Mouse (Mus musculus) heart, embryonic 16.5 days (tissue): ENCODE results near the gene Tbxas1. TPM values are rescaled to one million over a fixed set of nuclear protein-coding genes. Genes with fewer than 3 reads are reported as not detected.

Experiments
- ATAC-seq: fragments of 200-750 bp; cut with Nextera tagmentation; replicated peaks from 2 replicates; pipeline ENCODE4 v1.8.0; 2017; ENCODE audit warnings: moderate number of reproducible peaks; ENCODE audit not compliant: insufficient read depth, low FRiP score; ENCODE audit errors: extremely low read depth
- H3K27ac ChIP-seq: fragments of 300-500 bp; sonication (generic); 2 replicates; pipeline ENCODE4 v1.5.1; 2014; ENCODE audit warnings: mild to moderate bottlenecking, low read length, control low read depth, moderate library complexity
- H3K27me3 ChIP-seq: fragments of 300-500 bp; sonication (generic); 2 replicates; pipeline ENCODE4 v1.6.1; 2014; ENCODE audit warnings: low read length, mixed read lengths; ENCODE audit not compliant: control insufficient read depth, insufficient read depth
- H3K36me3 ChIP-seq: fragments of 300-500 bp; sonication (generic); 2 replicates; pipeline ENCODE4 v1.6.1; 2014; ENCODE audit not compliant: control insufficient read depth, insufficient read depth
- H3K4me1 ChIP-seq: fragments of 300-500 bp; sonication (generic); 2 replicates; pipeline ENCODE4 v1.6.1; 2014; ENCODE audit warnings: low read length, mixed read lengths; ENCODE audit not compliant: control insufficient read depth, insufficient read depth
- H3K4me2 ChIP-seq: fragments of 300-500 bp; sonication (generic); 2 replicates; pipeline ENCODE4 v1.6.1; 2014; ENCODE audit warnings: low read depth, mild to moderate bottlenecking, control low read depth, low read length
- H3K4me3 ChIP-seq: fragments of 300-500 bp; sonication (generic); 2 replicates; pipeline ENCODE4 v1.5.1; 2014; ENCODE audit warnings: mild to moderate bottlenecking, control low read depth, low read length
- H3K9ac ChIP-seq: fragments of 300-500 bp; sonication (generic); 2 replicates; pipeline ENCODE4 v1.6.1; 2014; ENCODE audit warnings: low read length, control low read depth
- H3K9me3 ChIP-seq: fragments of 300-500 bp; sonication (generic); replicated peaks from 2 replicates; pipeline ENCODE4 v1.6.1; 2016; ENCODE audit warnings: low read length; ENCODE audit not compliant: control insufficient read depth
- WGBS: fragments of 180-500 bp; shearing (Covaris S2); extraction: QIAGEN DNeasy Blood & Tissue Kit; methylation state at CpG from one replicate; pipeline ENCODE4 v1.1.7; 2014; 5-methylcytosine and 5-hydroxymethylcytosine counted together
- polyA plus RNA-seq: library from polyadenylated mRNA; unstranded; fragments of >200 nt; fragmentation: Nextera tagmentation; extraction: Ambion mirVana; gene quantifications from 2 replicates; pipeline ENCODE4 v1.2.1, GENCODE M21; 2015

The Tbxas1 gene
- polyA plus RNA-seq, 1 experiment from 2014 or later = 1.9 TPM

DNA sequence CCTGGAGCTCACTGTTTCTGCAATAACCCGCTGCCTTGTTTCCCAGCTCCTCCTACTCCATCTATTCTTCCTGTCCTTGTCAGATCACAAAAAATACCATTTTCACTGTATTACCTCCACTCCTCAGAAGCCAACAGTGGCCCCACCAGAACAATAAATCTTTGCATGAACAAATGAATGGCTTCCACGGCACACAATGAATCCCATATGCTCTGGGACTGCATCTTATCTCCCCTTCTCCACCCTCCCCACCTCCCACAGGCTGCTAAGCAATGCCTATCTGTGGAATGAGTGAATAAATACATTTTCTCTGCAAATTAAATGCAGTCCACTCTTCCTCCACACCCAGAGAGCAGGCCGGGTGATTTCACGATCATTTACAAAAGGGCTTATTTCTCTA is 186.0 kb downstream of the Tbxas1 start:
- ATAC-seq = no peak
- no peak overlapping the region for H3K27ac ChIP-seq
- H3K9me3 ChIP-seq = no peaks in the 10 kb centered on the region
- 56% methylated on average over 4 of the region's 4 CpGs for whole genome bisulfite sequencing
- no peak overlapping the region for H3K9ac ChIP-seq
- H3K27me3 ChIP-seq = no peaks in the 10 kb centered on the region
- H3K4me3 ChIP-seq = no peak overlapping the region
- H3K4me2 ChIP-seq = no peak overlapping the region
- peaks cover 15% of the 10 kb centered on the region for H3K4me1 ChIP-seq
- H3K36me3 ChIP-seq = no peaks in the 10 kb centered on the region

DNA sequence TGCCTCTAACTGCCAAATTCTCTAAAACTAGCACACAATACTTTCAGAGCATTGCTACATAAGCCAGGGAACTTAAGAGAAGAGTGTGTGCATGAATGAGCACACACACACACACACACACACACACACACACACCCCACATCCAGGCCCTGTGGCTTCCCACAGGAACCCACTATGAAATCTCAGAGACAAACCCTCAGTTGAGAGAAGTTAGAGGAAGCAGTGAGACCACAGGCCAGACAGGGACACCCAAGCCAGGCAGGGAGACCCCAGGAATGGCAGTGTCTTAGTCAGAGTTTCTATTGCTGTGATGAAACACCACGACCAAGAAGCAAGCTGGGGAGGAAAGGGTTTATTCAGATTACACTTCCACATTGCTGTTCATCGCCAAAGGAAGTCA is 188.3 kb downstream of the Tbxas1 start:
- Histone ChIP-seq H3K27me3 (no peaks in the 10 kb centered on the region; the same call in 1 of the 2 replicates), H3K27ac (no peak overlapping the region), H3K9ac (no peak overlapping the region), H3K4me3 (no peak overlapping the region), H3K36me3 (no peaks in the 10 kb centered on the region), H3K4me1 (peaks cover 12% of the 10 kb centered on the region), H3K4me2 (no peak overlapping the region), H3K9me3 (no peaks in the 10 kb centered on the region)
- WGBS = 55% methylated on average over 2 of the region's 2 CpGs
- no peak for ATAC-seq

DNA sequence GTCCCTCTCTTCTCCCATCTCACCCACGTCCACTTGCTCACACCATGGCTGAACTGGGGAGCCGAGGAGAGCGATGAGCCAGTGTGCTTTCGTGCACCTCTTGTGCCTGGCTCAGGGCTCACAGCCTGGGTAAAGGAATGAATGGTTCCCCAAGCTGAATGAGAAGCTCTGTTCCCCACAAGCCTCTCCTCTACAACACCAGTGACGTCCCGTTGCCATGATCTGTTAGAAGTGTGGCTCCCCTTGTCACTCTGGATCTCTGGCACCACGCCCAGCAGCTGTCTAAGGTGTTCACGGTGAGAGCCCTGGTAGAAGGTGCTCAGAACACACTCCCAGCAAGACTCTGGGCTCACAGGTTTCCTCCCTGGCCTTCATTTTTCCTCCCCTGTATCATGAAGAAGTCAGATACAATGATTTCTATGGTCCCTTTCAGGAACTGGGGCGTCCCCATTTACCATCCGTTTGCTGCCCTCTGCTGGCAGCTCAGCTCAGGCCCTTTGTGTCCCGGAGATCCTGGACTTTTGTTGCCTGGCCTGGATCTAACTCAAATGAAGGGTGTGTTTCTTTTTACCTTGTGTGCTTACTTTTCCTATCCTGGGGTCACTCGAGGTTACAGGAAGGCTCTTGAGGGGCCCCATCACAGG is 191.9 kb downstream of the Tbxas1 start:
- no peaks in the 10 kb centered on the region for H3K4me1 ChIP-seq
- no peak overlapping the region for H3K4me2 ChIP-seq
- H3K27me3 ChIP-seq = no peaks in the 10 kb centered on the region; the same call in 1 of the 2 replicates
- ATAC-seq = no peak; the same call in 1 of the 2 replicates
- WGBS = 38% methylated on average over 12 of the region's 12 CpGs
- H3K9ac ChIP-seq = no peak overlapping the region
- H3K9me3 ChIP-seq = no peaks in the 10 kb centered on the region
- no peak overlapping the region for H3K4me3 ChIP-seq
- H3K36me3 ChIP-seq = no peaks in the 10 kb centered on the region
- no peak overlapping the region for H3K27ac ChIP-seq

DNA sequence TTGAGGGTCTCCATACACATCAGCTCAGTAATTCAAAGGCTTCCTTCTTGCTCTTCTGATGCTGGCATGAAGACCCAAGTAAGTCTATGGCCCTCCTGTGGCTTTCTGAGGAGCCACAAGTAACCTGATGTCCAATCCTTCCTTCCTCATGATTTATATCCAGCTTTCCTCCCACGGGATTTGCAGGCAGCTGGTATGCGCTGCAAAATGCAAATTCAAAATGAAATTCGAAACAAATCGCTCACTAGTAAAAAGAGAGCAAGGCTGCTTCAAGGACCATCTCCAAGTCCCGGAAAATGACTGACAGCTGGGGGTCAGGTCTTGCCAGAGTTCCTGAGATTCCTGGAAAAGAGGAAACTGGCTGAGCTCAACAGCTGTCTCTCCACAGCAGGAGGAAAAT is 197.5 kb downstream of the Tbxas1 start:
- no peaks in the 10 kb centered on the region for H3K9me3 ChIP-seq
- no peak overlapping the region for H3K27ac ChIP-seq
- ATAC-seq = no peak
- H3K4me2 ChIP-seq = no peak overlapping the region
- H3K4me1 ChIP-seq = no peaks in the 10 kb centered on the region
- H3K27me3 ChIP-seq = no peaks in the 10 kb centered on the region; the same call in 1 of the 2 replicates
- H3K9ac ChIP-seq = no peak overlapping the region
- WGBS = 62% methylated on average over 5 of the region's 5 CpGs
- H3K4me3 ChIP-seq = no peak overlapping the region
- no peaks in the 10 kb centered on the region for H3K36me3 ChIP-seq

DNA sequence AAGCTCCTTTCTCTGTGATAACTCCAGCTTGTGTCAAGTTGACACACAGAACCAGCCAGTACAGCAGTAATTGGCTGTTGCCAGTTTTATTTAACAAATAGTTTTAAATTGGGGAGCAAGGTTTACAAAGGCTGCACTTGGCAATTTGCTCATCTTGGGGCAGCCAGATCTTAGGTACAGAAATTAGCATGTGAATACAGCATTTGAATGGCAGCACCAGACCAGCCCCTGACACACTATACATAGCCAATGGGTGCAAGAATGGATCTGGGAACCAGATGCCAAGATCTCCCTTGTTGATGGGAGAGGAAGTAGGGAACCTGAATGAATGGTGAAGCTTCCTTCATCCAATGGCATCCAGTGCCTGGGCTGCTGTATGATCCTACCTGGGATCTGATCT is 199.0 kb downstream of the Tbxas1 start:
- Histone ChIP-seq H3K4me2 (no peak overlapping the region), H3K4me1 (no peaks in the 10 kb centered on the region), H3K9ac (no peak overlapping the region), H3K27me3 (no peaks in the 10 kb centered on the region), H3K36me3 (no peaks in the 10 kb centered on the region), H3K27ac (no peak overlapping the region), H3K9me3 (no peaks in the 10 kb centered on the region), H3K4me3 (no peak overlapping the region)
- ATAC-seq = no peak

DNA sequence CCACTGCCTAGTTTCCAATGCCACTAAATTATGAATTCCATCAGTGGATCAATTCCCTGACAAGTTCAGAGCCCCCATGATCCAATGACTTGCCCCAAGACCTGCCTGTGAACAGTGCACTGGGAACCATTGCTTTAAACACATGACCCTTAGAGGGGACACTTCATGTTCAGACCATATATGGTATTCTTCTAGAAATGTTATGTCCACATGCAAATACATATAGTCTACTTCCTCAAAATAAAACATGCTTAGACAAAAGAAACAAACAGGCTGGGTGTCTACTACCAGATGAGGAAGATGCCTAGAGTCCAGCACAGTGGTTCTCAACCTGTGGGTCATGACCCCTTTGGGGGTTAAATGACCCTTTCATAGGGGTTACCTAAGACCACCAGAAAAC is 201.3 kb downstream of the Tbxas1 start:
- Histone ChIP-seq H3K36me3 (no peaks in the 10 kb centered on the region), H3K4me3 (no peak overlapping the region), H3K4me1 (no peaks in the 10 kb centered on the region), H3K27me3 (no peaks in the 10 kb centered on the region), H3K4me2 (no peak overlapping the region), H3K27ac (no peak overlapping the region), H3K9ac (no peak overlapping the region), H3K9me3 (no peaks in the 10 kb centered on the region)
- no peak for ATAC-seq

DNA sequence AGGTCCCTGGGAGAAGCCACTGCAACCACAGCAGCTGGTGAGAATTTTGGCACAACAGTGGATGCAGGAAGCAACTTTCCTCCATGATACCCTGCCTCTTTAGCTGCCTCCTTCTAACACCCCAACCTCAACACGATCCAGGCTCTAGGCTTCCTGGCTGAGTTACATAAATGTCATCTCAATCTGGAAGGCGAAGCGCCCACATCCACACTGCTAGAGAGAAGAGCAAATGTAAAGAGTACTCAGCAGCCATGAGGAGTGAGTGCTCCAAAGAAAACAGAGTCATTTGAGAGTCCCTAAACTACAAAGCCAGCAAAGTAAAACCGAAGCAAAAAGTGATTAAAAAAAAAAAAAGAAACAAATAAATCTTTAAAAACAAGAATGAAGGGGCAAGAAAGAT is 229.4 kb downstream of the Tbxas1 start:
- no peaks in the 10 kb centered on the region for H3K9me3 ChIP-seq
- no peak for ATAC-seq
- no peak overlapping the region for H3K4me2 ChIP-seq
- H3K27ac ChIP-seq = no peak overlapping the region
- 74% methylated on average over 4 of the region's 4 CpGs for WGBS
- H3K9ac ChIP-seq = no peak overlapping the region
- no peaks in the 10 kb centered on the region for H3K27me3 ChIP-seq
- H3K36me3 ChIP-seq = no peaks in the 10 kb centered on the region
- H3K4me3 ChIP-seq = no peak overlapping the region
- no peaks in the 10 kb centered on the region for H3K4me1 ChIP-seq

DNA sequence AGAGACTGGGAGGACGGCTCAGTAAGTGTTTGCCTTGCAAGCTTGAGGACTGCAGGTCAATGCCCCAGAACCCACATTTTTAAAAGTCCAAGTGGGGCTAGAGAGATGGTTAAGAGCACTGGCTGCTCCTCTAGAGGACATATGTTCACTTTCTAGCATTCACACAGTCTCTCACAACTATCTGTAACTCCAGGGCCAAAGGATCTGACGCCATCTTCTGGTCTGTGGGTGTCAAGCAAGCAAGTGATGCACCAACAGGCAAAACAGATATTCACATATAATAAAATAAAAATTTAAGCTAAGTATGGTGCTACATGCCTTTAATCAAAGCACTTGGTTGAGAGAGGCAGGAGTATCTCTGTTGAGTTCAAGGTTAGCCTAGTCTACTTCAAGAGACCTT is 231.6 kb downstream of the Tbxas1 start:
- H3K36me3 ChIP-seq = peaks cover 11% of the 10 kb centered on the region; the same call in 1 of the 2 replicates
- no peak overlapping the region for H3K9ac ChIP-seq
- ATAC-seq = no peak
- H3K27me3 ChIP-seq = no peaks in the 10 kb centered on the region
- no peaks in the 10 kb centered on the region for H3K9me3 ChIP-seq
- no peak overlapping the region for H3K4me3 ChIP-seq
- 63% methylated on average over 2 of the region's 2 CpGs for WGBS
- H3K27ac ChIP-seq = no peak overlapping the region
- no peaks in the 10 kb centered on the region for H3K4me1 ChIP-seq
- H3K4me2 ChIP-seq = no peak overlapping the region

DNA sequence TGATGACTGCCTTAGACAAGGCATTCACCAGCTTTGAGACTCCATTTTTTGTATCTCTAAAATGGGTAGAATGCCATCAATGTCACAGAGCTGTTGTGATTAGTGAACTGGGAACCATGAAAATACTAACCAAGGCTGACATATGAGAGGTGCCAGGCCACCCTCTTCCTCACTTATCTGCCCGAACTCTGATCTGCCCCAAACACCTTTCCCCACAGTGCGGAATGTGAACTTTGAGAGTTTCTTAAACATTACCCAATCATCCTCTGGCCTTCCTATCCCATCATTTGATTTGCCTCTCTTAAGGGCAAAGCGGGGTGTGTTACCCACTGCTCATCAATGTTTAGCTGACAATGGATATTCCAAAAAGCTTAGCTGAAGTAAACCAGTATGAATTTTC is 237.5 kb downstream of the Tbxas1 start:
- no peak for ATAC-seq
- peaks cover 13% of the 10 kb centered on the region for H3K4me1 ChIP-seq
- no peaks in the 10 kb centered on the region for H3K27me3 ChIP-seq
- no peak overlapping the region for H3K4me3 ChIP-seq
- no peak overlapping the region for H3K4me2 ChIP-seq
- no peak overlapping the region for H3K9ac ChIP-seq
- peaks cover 11% of the 10 kb centered on the region; the same call in 1 of the 2 replicates for H3K36me3 ChIP-seq
- WGBS = 85% methylated on average over 3 of the region's 3 CpGs
- H3K27ac ChIP-seq = no peak overlapping the region
- no peaks in the 10 kb centered on the region for H3K9me3 ChIP-seq
